Mouse (Mus musculus) lung, adult 2 months (tissue): ENCODE data around the gene Zfp654.

Experiments used
- CTCF ChIP-seq: fragments of 200-500 bp; IDR thresholded peaks from 2 replicates; pipeline ENCODE4 v1.5.1; 2011; ENCODE audit warnings: mild to moderate bottlenecking, low read length, control low read depth; ENCODE audit not compliant: insufficient read depth
- POLR2A ChIP-seq: fragments of 200-500 bp; IDR thresholded peaks from 2 replicates; pipeline ENCODE4 v1.6.1; 2011; ENCODE audit warnings: low read depth, mild to moderate bottlenecking, control low read depth, low read length, borderline replicate concordance; ENCODE audit errors: extremely low read depth

- no peak for TF ChIP-seq POLR2A
- TF ChIP-seq CTCF = no peak
Measured at GRCm38 (mm10) chr16:64803041-64803440, 48.4 kb downstream of the Zfp654 start.
